Mouse (Mus musculus): Measurements from ENCODE around the gene Tspan11. TPM values are rescaled to one million over a fixed set of nuclear protein-coding genes. Genes with fewer than 3 reads are reported as not detected.

Gene Tspan11
- not detected in 2 replicates for total RNA-seq (2017)

GRCm38 (mm10) chr6:127887511-127888421, at the start of gene Tspan11:
TSS of gene Tspan11 (plus strand) at chr6:127887589.
- ATAC-seq (replicated peaks in 1 of 2; ENCODE audit: insufficient read depth in 1 of 2, low FRiP score in 2 of 2, low TSS enrichment in 1 of 2, low read depth in 1 of 2, poor library complexity in 2 of 2, severe bottlenecking in 2 of 2) = no peak

DNA sequence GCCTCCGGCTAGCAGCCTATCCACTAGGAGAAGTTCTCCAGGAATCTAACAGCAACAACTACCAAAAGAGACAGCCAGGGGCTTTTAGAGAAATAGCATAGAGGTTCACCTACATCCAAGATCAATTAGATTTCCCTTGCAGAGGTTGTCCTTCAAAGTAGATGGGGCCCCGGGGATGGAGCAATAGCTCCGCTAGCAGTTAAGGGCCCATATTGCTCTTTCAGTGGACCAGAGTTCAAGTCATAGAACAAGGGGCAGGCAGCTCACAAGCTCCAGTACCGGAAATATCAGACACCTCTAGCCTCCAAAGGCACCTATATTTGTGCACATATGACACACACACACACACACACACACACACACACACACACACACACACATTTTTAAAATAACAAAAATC, 49.5 kb upstream of the Tspan11 start:
- ATAC-seq (replicated peaks in 1 of 2; ENCODE audit: insufficient read depth in 1 of 2, low FRiP score in 2 of 2, low TSS enrichment in 1 of 2, low read depth in 1 of 2, poor library complexity in 2 of 2, severe bottlenecking in 2 of 2) = no peak

- ATAC-seq (replicated peaks in 1 of 2; ENCODE audit: insufficient read depth in 1 of 2, low FRiP score in 2 of 2, low TSS enrichment in 1 of 2, low read depth in 1 of 2, poor library complexity in 2 of 2, severe bottlenecking in 2 of 2) = no peak
Observed at GRCm38 (mm10) chr6:127839538-127839937, 47.9 kb upstream of the Tspan11 start.

DNA sequence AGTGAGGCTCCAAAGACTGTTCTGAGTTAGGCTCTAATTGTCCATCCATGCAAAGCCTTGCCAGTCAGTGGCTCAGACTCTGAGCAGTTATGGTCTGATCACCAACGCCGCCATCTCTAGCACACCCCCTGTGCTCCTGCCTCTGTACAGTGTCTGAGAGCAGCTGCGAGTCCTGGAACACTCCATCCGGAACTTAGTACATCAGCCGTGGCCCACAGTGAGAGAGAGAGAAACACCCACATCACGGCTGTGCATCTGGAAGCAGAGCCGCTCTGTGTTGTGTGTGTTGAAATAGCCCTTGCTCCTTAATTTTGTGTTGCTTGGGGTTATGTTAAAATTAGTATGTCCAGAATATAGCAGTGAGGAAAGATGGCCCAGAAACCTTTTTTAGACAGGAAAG, 47.2 kb upstream of the Tspan11 start:
- no peak for ATAC-seq (replicated peaks in 1 of 2; ENCODE audit: insufficient read depth in 1 of 2, low FRiP score in 2 of 2, low TSS enrichment in 1 of 2, low read depth in 1 of 2, poor library complexity in 2 of 2, severe bottlenecking in 2 of 2)

- no peak for ATAC-seq (replicated peaks in 1 of 2; ENCODE audit: insufficient read depth in 1 of 2, low FRiP score in 2 of 2, low TSS enrichment in 1 of 2, low read depth in 1 of 2, poor library complexity in 2 of 2, severe bottlenecking in 2 of 2)
Observed at GRCm38 (mm10) chr6:127841326-127841725, 46.1 kb upstream of the Tspan11 start.

- no peak for ATAC-seq (replicated peaks in 1 of 2; ENCODE audit: insufficient read depth in 1 of 2, low FRiP score in 2 of 2, low TSS enrichment in 1 of 2, low read depth in 1 of 2, poor library complexity in 2 of 2, severe bottlenecking in 2 of 2)
Observed at GRCm38 (mm10) chr6:127846521-127846920, 40.9 kb upstream of the Tspan11 start.

GRCm38 (mm10) chr6:127849496-127849895, 37.9 kb upstream of the Tspan11 start:
- ATAC-seq (replicated peaks in 1 of 2; ENCODE audit: insufficient read depth in 1 of 2, low FRiP score in 2 of 2, low TSS enrichment in 1 of 2, low read depth in 1 of 2, poor library complexity in 2 of 2, severe bottlenecking in 2 of 2) = no peak

- ATAC-seq (replicated peaks in 1 of 2; ENCODE audit: insufficient read depth in 1 of 2, low FRiP score in 2 of 2, low TSS enrichment in 1 of 2, low read depth in 1 of 2, poor library complexity in 2 of 2, severe bottlenecking in 2 of 2) = no peak
Observed at GRCm38 (mm10) chr6:127851611-127852010, 35.8 kb upstream of the Tspan11 start.

DNA sequence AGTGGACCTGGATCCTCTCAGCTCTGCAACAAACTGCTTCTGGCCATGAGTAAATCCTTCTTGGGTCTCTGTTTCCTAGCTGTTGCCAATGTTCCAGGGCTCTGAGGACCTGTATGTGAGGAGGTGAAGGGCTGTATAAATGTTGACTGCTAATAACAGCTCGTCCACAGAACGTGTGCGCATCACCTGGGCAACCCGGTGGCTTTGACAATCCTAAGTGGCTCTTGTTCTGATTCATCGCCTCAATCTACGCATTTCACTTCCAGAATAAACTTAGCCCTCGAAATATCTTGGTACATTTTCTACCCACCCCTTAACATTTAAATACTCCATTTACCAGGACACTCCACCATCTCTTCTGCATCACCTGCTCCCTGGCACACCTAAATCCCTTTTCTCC, 34.1 kb upstream of the Tspan11 start:
- no peak for ATAC-seq (replicated peaks in 1 of 2; ENCODE audit: insufficient read depth in 1 of 2, low FRiP score in 2 of 2, low TSS enrichment in 1 of 2, low read depth in 1 of 2, poor library complexity in 2 of 2, severe bottlenecking in 2 of 2)

DNA sequence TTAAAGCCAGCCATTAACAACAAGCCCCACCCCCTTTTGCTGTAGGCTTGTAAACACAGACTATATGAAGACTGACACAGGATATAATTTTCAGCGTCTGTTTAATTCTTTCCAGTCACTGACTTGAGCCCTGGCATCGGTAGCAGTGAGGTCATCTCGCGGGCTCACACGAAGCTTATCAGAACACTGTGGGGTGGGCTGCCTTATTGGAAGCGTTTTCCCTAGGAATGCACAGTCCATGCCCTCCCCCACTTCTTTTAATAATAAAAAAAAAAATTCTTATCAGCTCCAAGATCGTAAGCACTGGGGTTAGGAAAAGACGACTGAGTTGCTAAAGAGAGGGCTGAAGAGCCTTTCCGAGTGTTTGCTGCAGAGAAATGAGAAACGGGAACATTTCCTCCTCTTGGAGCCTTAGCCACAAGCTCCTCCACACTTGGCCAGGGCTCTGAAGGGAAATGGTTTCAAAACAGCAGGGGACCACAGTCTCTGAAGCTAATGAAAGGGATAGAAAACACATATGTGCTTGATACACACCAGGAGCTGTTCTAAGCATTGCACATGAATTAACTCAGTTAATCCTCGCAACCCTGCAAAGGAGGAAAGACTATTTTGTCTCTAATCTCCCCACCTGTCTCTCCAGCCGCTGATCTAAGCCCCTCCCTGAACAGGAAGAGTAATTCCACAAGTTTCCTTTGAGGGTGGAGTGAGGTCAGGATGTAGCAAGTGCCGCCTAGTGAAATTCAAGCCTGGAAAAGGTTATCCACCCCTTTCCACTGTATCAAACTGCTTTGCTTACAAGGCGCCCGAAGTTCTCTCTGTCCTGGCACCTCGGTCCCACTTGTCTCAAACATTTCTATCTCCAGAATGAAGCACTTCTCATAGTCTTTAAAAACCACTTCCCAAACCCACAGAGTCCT, 33.4 kb upstream of the Tspan11 start:
- no peak for ATAC-seq (replicated peaks in 1 of 2; ENCODE audit: insufficient read depth in 1 of 2, low FRiP score in 2 of 2, low TSS enrichment in 1 of 2, low read depth in 1 of 2, poor library complexity in 2 of 2, severe bottlenecking in 2 of 2)

- no peak for ATAC-seq (replicated peaks in 1 of 2; ENCODE audit: insufficient read depth in 1 of 2, low FRiP score in 2 of 2, low TSS enrichment in 1 of 2, low read depth in 1 of 2, poor library complexity in 2 of 2, severe bottlenecking in 2 of 2)
Observed at GRCm38 (mm10) chr6:127854688-127855013, 32.7 kb upstream of the Tspan11 start.

GRCm38 (mm10) chr6:127855711-127856295, 31.6 kb upstream of the Tspan11 start:
- no peak for ATAC-seq (replicated peaks in 1 of 2; ENCODE audit: insufficient read depth in 1 of 2, low FRiP score in 2 of 2, low TSS enrichment in 1 of 2, low read depth in 1 of 2, poor library complexity in 2 of 2, severe bottlenecking in 2 of 2)

GRCm38 (mm10) chr6:127861951-127862350, 25.4 kb upstream of the Tspan11 start:
- ATAC-seq (replicated peaks in 1 of 2; ENCODE audit: insufficient read depth in 1 of 2, low FRiP score in 2 of 2, low TSS enrichment in 1 of 2, low read depth in 1 of 2, poor library complexity in 2 of 2, severe bottlenecking in 2 of 2) = no peak

- no peak for ATAC-seq (replicated peaks in 1 of 2; ENCODE audit: insufficient read depth in 1 of 2, low FRiP score in 2 of 2, low TSS enrichment in 1 of 2, low read depth in 1 of 2, poor library complexity in 2 of 2, severe bottlenecking in 2 of 2)
Observed at GRCm38 (mm10) chr6:127865391-127865790, 22.0 kb upstream of the Tspan11 start.

DNA sequence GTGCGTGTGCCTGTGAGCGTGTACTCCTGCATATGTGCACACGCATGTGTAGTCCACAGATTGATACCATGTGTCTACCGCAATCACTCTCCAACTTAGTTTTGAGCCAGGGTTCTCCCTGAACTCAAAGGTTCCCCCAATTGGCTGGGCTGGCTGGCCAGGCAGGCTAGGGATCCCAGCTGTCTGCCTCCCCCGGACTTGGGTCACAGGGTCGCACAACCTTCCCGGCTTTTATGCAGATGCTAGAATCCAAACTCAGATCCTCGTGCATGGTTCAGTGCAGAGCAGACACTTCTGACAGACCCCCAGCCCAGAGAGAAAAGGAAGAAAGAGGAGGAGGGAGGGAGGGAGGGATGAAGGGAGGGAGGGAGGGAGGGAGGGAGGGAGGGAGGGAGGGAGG, 18.8 kb upstream of the Tspan11 start:
- no peak for ATAC-seq (replicated peaks in 1 of 2; ENCODE audit: insufficient read depth in 1 of 2, low FRiP score in 2 of 2, low TSS enrichment in 1 of 2, low read depth in 1 of 2, poor library complexity in 2 of 2, severe bottlenecking in 2 of 2)

GRCm38 (mm10) chr6:127869121-127869520, 18.3 kb upstream of the Tspan11 start:
- ATAC-seq (replicated peaks in 1 of 2; ENCODE audit: insufficient read depth in 1 of 2, low FRiP score in 2 of 2, low TSS enrichment in 1 of 2, low read depth in 1 of 2, poor library complexity in 2 of 2, severe bottlenecking in 2 of 2) = no peak

DNA sequence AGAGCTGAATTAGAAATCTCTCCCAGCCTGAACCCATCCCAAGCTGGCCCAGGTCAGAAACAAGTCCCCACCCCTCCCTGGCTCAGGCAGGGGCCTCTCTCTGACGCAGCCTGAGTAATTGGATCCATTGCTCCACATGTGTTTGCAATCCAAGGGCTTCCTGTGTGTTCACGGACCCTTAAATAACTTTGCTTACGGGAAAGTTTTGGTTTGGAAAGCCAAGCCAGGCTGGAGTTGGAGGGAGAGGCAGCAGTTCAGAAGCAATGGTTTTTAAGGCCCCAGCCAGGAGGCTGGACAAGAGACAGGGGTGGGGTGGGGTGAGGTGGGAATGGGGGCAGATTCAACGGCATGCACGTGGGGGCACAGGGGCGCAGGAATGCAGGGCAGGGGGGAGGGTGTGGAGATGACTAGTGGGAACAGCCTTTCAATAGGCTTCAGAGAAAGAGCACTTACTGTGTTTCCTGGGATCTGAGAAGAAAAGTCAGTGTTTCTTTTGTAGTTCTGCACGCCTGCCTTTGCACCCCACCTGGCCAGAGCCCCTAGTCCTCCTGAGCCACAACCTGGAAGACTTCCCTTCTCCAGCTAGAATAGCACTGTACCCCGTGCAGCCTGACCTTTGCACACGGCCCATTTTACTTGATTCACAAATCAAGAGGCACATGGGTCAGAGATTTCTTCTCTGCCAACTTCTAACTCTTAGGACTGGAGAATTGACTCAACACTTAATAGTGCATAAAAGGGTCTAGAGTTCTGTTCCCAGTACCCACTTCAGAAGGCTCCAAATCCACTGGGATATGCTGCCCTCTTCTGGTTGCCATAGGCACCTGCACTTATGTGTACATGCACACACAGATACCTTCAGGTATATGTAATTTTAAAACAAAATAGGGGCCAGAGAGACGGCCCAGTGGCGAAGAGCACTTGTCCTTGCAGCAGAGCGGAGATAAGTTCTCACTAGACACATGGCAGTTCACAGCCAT, 16.8 kb upstream of the Tspan11 start:
- no peak for ATAC-seq (replicated peaks in 1 of 2; ENCODE audit: insufficient read depth in 1 of 2, low FRiP score in 2 of 2, low TSS enrichment in 1 of 2, low read depth in 1 of 2, poor library complexity in 2 of 2, severe bottlenecking in 2 of 2)
